Mouse (Mus musculus) small intestine, adult 2 months (tissue): ENCODE measurements at regions not wholly inside any gene's neighbourhood (a gene's known extent, or its start where the extent isn't known, plus 50 kb on each side); places are given as distances from the start of the nearest gene placed in this dataset.

Experiments
- CTCF ChIP-seq: fragments of 200-500 bp; IDR thresholded peaks from 2 replicates; pipeline ENCODE4 v1.5.1; 2012; ENCODE audit warnings: low read depth, mild to moderate bottlenecking, control low read depth, inconsistent platforms, low read length, moderate library complexity, mixed read lengths; ENCODE audit not compliant: insufficient replicate concordance, insufficient read length; ENCODE audit errors: extremely low read depth
- POLR2A ChIP-seq: fragments of 200-500 bp; IDR thresholded peaks from 2 replicates; pipeline ENCODE4 v1.6.1; 2012; ENCODE audit warnings: low read depth, mild to moderate bottlenecking, control low read depth, inconsistent platforms, low read length, moderate library complexity

DNA sequence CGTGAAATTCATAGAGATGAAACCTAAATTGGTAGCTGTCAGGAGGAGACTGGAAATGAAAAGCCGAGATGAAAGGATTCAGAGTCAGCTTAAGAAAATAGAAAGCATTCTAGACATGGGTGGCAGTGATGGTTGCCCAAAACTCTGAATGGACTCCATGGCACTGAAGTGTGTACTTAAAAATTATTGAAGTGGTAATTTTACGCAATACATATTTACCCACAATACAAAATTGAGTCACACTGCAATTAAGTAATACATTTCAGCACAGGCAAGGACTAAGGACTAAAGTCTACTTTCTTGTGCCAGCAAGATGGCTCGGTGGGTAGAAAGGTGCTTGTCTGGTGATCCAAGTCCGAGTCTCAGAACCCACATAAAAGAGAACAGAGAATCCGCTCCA is 120.4 kb upstream of the Cadm1 start:
- TF ChIP-seq POLR2A (no peak), CTCF (no peak)
